Mouse (Mus musculus) right cerebral cortex, adult 18-20 months (tissue): ENCODE measurements at regions not wholly inside any gene's neighbourhood (a gene's known extent, or its start where the extent isn't known, plus 50 kb on each side); places are given as distances from the start of the nearest gene placed in this dataset.

ENCODE experiments used
- DNase-seq: peaks from one replicate; pipeline ENCODE4 v3.0.0; 2022; ENCODE audit warnings: mixed read lengths

DNA sequence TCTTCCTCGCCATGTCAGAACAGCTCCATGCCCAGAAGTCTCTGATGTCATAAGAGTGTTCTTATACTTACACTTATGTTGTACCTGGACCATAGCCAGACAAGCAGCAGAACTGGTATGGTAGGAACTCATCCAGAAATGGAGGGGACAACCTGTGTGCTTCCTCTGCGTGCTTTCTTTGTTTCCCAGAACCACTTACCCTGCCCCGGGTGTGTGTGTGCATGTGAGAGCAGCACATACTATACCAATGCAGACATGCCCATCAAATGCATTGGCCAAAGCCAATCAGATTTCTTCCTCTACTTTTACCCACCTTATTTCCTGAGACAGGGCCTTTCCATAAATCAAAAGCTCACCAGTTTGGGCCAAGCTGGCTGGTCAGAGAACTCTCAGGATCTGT lies 99.2 kb upstream of the Cd180 start:
- no peak for DNase-seq

DNA sequence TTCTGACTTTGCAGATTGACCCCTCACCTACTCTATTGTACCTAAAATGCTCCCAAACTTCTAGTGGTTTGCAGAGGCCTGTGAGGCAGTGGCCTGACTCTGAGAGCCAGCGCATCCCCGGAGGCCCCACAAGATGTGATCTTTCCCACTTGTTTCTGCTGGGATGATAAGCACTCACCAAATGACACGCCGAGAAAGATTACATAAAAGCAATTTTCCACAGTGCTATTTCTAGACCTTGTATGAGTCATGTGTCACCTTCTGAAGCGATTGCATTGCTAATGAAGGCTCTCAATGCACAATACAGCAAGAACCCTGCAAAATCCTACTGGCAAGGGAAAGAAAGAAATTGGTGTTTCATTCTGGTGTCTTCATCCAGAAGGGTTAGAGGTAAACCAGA lies 97.8 kb upstream of the Cd180 start:
- DNase-seq: peak; percentile 68

DNA sequence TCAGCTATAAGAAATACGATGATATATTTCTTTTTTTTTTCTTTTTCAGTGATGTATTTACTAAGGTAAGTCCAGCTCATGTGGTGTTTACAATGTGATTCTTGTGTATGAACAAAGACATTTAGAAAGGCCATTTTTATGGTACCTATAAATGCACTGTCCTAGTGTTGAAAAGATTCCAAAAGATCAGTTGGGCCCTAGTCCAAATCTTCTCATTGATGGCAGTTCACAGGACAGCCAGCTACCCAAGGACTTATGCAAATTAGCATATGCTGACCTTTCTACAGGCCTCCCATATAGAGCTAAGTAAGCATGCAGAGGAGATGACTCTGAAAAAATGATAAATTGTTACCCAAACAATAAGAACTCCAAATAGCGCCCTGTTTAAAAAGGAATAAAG lies 97.3 kb upstream of the Cd180 start:
- DNase-seq: no peak

- DNase-seq: no peak
Measured at GRCm38 (mm10) chr13:102598181-102598580, 95.2 kb upstream of the Cd180 start.

DNA sequence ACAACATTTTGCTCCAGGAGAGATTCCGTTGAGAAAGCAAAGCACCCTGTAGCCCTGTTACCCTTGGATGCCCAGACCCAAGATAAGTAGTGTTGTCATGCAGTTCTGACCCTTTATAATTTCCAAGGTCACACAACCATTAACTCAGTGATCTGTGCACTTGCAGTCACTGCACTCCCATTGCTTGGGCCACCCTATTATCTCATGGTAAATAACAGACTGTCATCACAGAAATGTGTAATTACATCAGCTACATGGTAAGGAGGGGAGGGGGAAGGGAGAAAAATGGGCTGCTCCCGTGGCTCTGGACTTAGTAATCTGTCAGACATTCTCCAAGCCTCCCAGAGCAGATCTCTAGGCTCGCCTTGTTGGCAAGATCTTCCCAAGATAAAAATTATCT lies 93.8 kb upstream of the Cd180 start:
- DNase-seq: no peak

DNA sequence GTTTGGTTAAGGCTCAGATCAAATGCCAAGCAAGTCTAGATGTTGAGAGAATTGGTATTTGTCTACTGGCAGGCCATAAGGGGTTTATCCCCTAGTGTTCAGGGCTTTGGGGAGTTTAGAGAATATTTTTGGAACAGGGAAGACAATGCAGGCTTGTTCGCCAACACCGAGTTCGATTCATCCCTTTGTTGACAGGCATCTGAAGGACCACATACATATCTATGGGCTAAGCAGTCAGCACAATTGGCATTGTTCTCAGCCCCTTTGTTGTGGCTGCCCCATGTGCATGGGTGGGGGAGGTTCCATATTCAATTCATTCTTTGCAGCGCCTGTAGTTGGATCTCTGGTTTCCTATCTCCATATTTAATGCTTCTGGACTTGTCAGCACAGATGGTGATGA lies 93.3 kb upstream of the Cd180 start:
- peak; percentile 52 for DNase-seq

GRCm38 (mm10) chr13:102624461-102624860 lies 68.9 kb upstream of the Cd180 start:
- no peak for DNase-seq

DNA sequence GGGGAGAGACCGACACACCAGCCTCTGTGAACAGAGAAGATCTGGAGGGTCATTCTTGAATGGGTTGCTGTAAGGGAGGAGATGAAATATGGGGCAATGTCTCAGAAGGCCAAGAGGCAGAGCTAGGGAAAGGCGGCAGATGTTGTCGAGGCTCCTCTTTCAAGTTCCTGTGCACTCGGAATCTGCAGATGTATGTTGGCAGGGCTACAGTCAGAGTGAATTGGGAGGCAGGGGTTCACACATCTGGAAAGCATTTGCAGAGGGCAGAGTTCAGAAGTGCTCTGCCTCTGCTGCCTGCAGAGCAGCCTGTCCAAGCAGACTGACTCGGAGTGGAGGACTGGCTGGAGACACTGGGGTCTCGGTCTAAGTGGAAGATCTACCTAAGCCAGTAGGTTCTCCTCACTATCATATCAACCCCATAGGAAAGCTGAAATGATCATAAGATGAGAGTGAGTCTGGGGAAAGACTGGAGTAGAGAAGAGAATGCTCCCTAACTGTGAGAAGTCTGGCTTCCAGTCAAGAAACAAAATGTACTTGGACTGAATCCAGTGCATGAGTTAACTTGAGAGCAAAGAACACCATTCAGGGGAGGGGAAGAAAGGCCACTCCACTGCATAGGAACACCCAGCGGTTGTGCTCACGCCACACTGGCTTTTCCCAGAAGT lies 68.1 kb upstream of the Cd180 start:
- peak; percentile 83 for DNase-seq

GRCm38 (mm10) chr13:102625836-102626340 lies 67.5 kb upstream of the Cd180 start:
- no peak for DNase-seq

DNA sequence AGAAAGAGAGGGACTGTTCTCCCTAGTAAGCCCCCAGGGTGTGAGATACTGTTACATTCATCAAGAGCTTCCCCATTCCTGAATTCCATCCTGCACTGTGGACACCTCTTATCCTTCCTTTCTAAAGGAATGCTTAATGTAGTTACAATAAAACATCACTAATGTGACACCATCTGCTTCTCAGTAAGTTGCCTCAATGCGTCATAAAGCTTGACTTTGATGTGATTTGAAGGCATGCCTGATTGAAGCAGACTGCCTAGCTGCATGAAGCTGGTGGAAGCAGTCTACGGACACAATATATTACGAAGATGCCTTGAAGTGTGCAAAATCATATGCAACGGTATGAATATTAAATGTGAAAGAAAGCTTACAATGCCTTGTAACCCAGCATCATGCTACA lies 65.6 kb upstream of the Cd180 start:
- DNase-seq: no peak

GRCm38 (mm10) chr13:102629176-102629575 lies 64.2 kb upstream of the Cd180 start:
- DNase-seq: no peak

GRCm38 (mm10) chr13:102634236-102634957 lies 59.0 kb upstream of the Cd180 start:
- no peak for DNase-seq

GRCm38 (mm10) chr13:102636032-102636431 lies 57.3 kb upstream of the Cd180 start:
- DNase-seq: no peak

DNA sequence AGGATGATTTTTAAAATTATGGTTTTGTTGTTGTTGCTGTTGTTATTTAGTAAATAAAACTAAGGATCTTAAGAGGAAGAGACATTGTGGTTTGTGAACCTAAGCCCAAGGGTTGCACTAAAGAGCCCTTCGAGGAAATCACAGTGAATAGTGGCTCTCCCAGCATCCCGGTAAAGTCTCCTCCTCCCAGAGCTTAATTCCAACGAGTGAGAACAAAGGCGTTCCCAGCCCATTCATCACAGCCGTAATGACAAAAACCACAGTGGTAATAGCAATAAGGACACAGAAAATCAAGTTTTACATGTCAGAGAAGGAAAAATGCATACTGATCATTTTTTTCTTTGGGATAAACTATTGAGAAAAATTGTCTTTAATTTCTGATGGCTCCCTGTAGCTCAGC lies 56.3 kb upstream of the Cd180 start:
- DNase-seq: no peak

GRCm38 (mm10) chr13:102639651-102640050 lies 53.7 kb upstream of the Cd180 start:
- DNase-seq: no peak

DNA sequence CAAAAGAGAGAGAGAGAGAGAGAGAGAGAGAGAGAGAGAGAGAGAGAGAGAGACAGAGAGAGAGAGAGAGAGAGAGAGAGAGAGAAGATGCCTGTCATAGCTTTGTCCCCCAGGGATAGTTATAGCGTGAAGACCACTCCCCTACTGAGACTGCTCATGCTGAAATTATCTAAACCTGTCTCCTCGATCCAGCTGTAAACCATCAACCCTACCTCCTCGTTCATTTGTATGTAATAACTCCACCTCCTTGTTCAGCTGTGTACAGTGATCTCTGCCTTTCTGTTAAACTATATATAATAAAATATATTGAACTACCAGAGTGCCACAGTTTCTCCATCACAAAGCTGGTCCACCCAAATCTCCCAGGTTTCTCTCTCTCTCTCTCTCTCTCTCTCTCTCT lies 53.2 kb upstream of the Cd180 start:
- no peak for DNase-seq
